Mouse (Mus musculus): Measurements from ENCODE around the gene Cntnap1. TPM values are rescaled to one million over a fixed set of nuclear protein-coding genes. Genes with fewer than 3 reads are reported as not detected.

The Cntnap1 gene
- polyA plus RNA-seq, 1 experiment from 2014 or later = 11.2 TPM

GRCm38 (mm10) chr11:101230991-101231871 lies 60.9 kb downstream of the Cntnap1 start:
- no peak for ATAC-seq
- Histone ChIP-seq H3K36me3 (ENCODE audit: control insufficient read depth, insufficient read depth, low read length) (no peaks in the 10 kb centered on the region), H3K27ac (ENCODE audit: low read depth, low read length) (peak overlapping the region; percentile 70), H3K27me3 (replicated peaks; ENCODE audit: control insufficient read depth, insufficient read depth, low read length) (no peaks in the 10 kb centered on the region), H3K4me1 (ENCODE audit: control insufficient read depth, insufficient read depth, low read depth, low read length) (peaks cover 4% of the 10 kb centered on the region; the same call in 1 of the 2 replicates), H3K4me2 (ENCODE audit: low read length) (peak overlapping the region; percentile 15; the same call in 1 of the 2 replicates), H3K9ac (ENCODE audit: low read depth, low read length) (no peak overlapping the region), H3K9me3 (ENCODE audit: control insufficient read depth, low read length) (no peaks in the 10 kb centered on the region), H3K4me3 (ENCODE audit: low read length) (no peak overlapping the region)
- WGBS = 17% methylated on average over 18 of the region's 18 CpGs

- H3K9ac ChIP-seq (ENCODE audit: low read depth, low read length) = no peak overlapping the region
- H3K27ac ChIP-seq (ENCODE audit: low read depth, low read length) = no peak overlapping the region
- no peak overlapping the region for H3K4me2 ChIP-seq (ENCODE audit: low read length)
- 59% methylated on average over 6 of the region's 6 CpGs for WGBS
- H3K4me1 ChIP-seq (ENCODE audit: control insufficient read depth, insufficient read depth, low read depth, low read length) = peaks cover 4% of the 10 kb centered on the region; the same call in 1 of the 2 replicates
- no peaks in the 10 kb centered on the region for H3K27me3 ChIP-seq (replicated peaks; ENCODE audit: control insufficient read depth, insufficient read depth, low read length)
- no peaks in the 10 kb centered on the region for H3K36me3 ChIP-seq (ENCODE audit: control insufficient read depth, insufficient read depth, low read length)
- no peak overlapping the region for H3K4me3 ChIP-seq (ENCODE audit: low read length)
- H3K9me3 ChIP-seq (ENCODE audit: control insufficient read depth, low read length) = no peaks in the 10 kb centered on the region
- no peak for ATAC-seq
Observed at GRCm38 (mm10) chr11:101232010-101232839, 61.9 kb downstream of the Cntnap1 start.

GRCm38 (mm10) chr11:101233240-101233639 lies 62.9 kb downstream of the Cntnap1 start:
- Histone ChIP-seq H3K27ac (ENCODE audit: low read depth, low read length) (no peak overlapping the region), H3K27me3 (replicated peaks; ENCODE audit: control insufficient read depth, insufficient read depth, low read length) (no peaks in the 10 kb centered on the region), H3K4me3 (ENCODE audit: low read length) (no peak overlapping the region), H3K36me3 (ENCODE audit: control insufficient read depth, insufficient read depth, low read length) (no peaks in the 10 kb centered on the region), H3K4me2 (ENCODE audit: low read length) (no peak overlapping the region), H3K9ac (ENCODE audit: low read depth, low read length) (no peak overlapping the region), H3K9me3 (ENCODE audit: control insufficient read depth, low read length) (no peaks in the 10 kb centered on the region), H3K4me1 (ENCODE audit: control insufficient read depth, insufficient read depth, low read depth, low read length) (peaks cover 4% of the 10 kb centered on the region; the same call in 1 of the 2 replicates)
- ATAC-seq = no peak
- WGBS = 97% methylated on average over 1 of the region's 1 CpGs

GRCm38 (mm10) chr11:101234124-101234523 lies 63.8 kb downstream of the Cntnap1 start:
- Histone ChIP-seq H3K4me3 (ENCODE audit: low read length) (no peak overlapping the region), H3K9ac (ENCODE audit: low read depth, low read length) (no peak overlapping the region), H3K9me3 (ENCODE audit: control insufficient read depth, low read length) (no peaks in the 10 kb centered on the region), H3K27me3 (replicated peaks; ENCODE audit: control insufficient read depth, insufficient read depth, low read length) (no peaks in the 10 kb centered on the region), H3K27ac (ENCODE audit: low read depth, low read length) (no peak overlapping the region), H3K4me1 (ENCODE audit: control insufficient read depth, insufficient read depth, low read depth, low read length) (peaks cover 3% of the 10 kb centered on the region; the same call in 1 of the 2 replicates), H3K36me3 (ENCODE audit: control insufficient read depth, insufficient read depth, low read length) (no peaks in the 10 kb centered on the region), H3K4me2 (ENCODE audit: low read length) (no peak overlapping the region)
- ATAC-seq = no peak

GRCm38 (mm10) chr11:101235429-101235828 lies 65.1 kb downstream of the Cntnap1 start:
- H3K4me1 ChIP-seq (ENCODE audit: control insufficient read depth, insufficient read depth, low read depth, low read length) = no peaks in the 10 kb centered on the region
- no peak overlapping the region for H3K27ac ChIP-seq (ENCODE audit: low read depth, low read length)
- H3K4me3 ChIP-seq (ENCODE audit: low read length) = no peak overlapping the region
- no peak overlapping the region for H3K4me2 ChIP-seq (ENCODE audit: low read length)
- ATAC-seq = no peak
- H3K9me3 ChIP-seq (ENCODE audit: control insufficient read depth, low read length) = no peaks in the 10 kb centered on the region
- H3K27me3 ChIP-seq (replicated peaks; ENCODE audit: control insufficient read depth, insufficient read depth, low read length) = no peaks in the 10 kb centered on the region
- no peak overlapping the region for H3K9ac ChIP-seq (ENCODE audit: low read depth, low read length)
- no peaks in the 10 kb centered on the region for H3K36me3 ChIP-seq (ENCODE audit: control insufficient read depth, insufficient read depth, low read length)

GRCm38 (mm10) chr11:101236782-101237181 lies 66.5 kb downstream of the Cntnap1 start:
- no peaks in the 10 kb centered on the region for H3K36me3 ChIP-seq (ENCODE audit: control insufficient read depth, insufficient read depth, low read length)
- no peak overlapping the region for H3K9ac ChIP-seq (ENCODE audit: low read depth, low read length)
- H3K4me1 ChIP-seq (ENCODE audit: control insufficient read depth, insufficient read depth, low read depth, low read length) = no peaks in the 10 kb centered on the region

GRCm38 (mm10) chr11:101238071-101238647 lies 67.8 kb downstream of the Cntnap1 start:
- Histone ChIP-seq H3K4me2 (ENCODE audit: low read length) (no peak overlapping the region), H3K4me1 (ENCODE audit: control insufficient read depth, insufficient read depth, low read depth, low read length) (no peaks in the 10 kb centered on the region), H3K9ac (ENCODE audit: low read depth, low read length) (no peak overlapping the region), H3K9me3 (ENCODE audit: control insufficient read depth, low read length) (no peaks in the 10 kb centered on the region), H3K27ac (ENCODE audit: low read depth, low read length) (peak overlapping the region; percentile 4; the same call in 1 of the 2 replicates), H3K36me3 (ENCODE audit: control insufficient read depth, insufficient read depth, low read length) (no peaks in the 10 kb centered on the region), H3K4me3 (ENCODE audit: low read length) (no peak overlapping the region), H3K27me3 (replicated peaks; ENCODE audit: control insufficient read depth, insufficient read depth, low read length) (no peaks in the 10 kb centered on the region)
- WGBS = 47% methylated on average over 5 of the region's 5 CpGs
- ATAC-seq = no peak

More at GRCm38 (mm10) chr11:101236782-101237181, 66.5 kb downstream of the Cntnap1 start:
- Histone ChIP-seq H3K4me2 (ENCODE audit: low read length) (no peak overlapping the region), H3K9me3 (ENCODE audit: control insufficient read depth, low read length) (no peaks in the 10 kb centered on the region), H3K27me3 (replicated peaks; ENCODE audit: control insufficient read depth, insufficient read depth, low read length) (no peaks in the 10 kb centered on the region), H3K4me3 (ENCODE audit: low read length) (no peak overlapping the region), H3K27ac (ENCODE audit: low read depth, low read length) (no peak overlapping the region)
- ATAC-seq = no peak
- 93% methylated on average over 5 of the region's 5 CpGs for WGBS

All from hindbrain, embryonic 16.5 days (tissue).